Mouse (Mus musculus): Measurements from ENCODE around the gene Sbds.

- TF ChIP-seq ZC3H11A (IDR thresholded peaks at IDR 0.05; ENCODE audit: borderline replicate concordance, low read depth, low read length) (no peak), HCFC1 (IDR thresholded peaks at IDR 0.05; ENCODE audit: borderline replicate concordance, insufficient read depth, low read length) (no peak), ZNF384 (IDR thresholded peaks at IDR 0.05; ENCODE audit: low read depth, low read length) (no peak), MAFK (IDR thresholded peaks at IDR 0.05; ENCODE audit: insufficient read depth, low read depth, low read length) (no peak), CHD2 (IDR thresholded peaks at IDR 0.05; ENCODE audit: low read depth, low read length) (no peak)
Observed at GRCm38 (mm10) chr5:130226790-130227189, 28.5 kb downstream of the Sbds start.
